Mouse (Mus musculus) CH12.LX (cell line): ENCODE results near the gene Lrrc28. TPM values are rescaled to one million over a fixed set of nuclear protein-coding genes. Genes with fewer than 3 reads are reported as not detected.

Source experiments
- DNase-seq: peaks from one replicate; pipeline ENCODE4 v3.0.0-alpha.2; 2013; ENCODE audit errors: extremely low read depth
- H3K27ac ChIP-seq: 2 replicates; pipeline ENCODE4 v1.5.1; 2012; ENCODE audit warnings: low read depth, mild to moderate bottlenecking, control low read depth, moderate library complexity; ENCODE audit not compliant: insufficient read depth
- H3K27me3 ChIP-seq: replicated peaks from 2 replicates; pipeline ENCODE3; 2012; ENCODE audit warnings: inconsistent platforms
- H3K36me3 ChIP-seq, 2 experiments: replicated peaks in 1 of 2; 2 replicates each; pipeline versions ENCODE3 to v1.6.1; 2012; ENCODE audit warnings: inconsistent platforms in 1 of 2, low read length in 1 of 2, mild to moderate bottlenecking in 1 of 2, mixed read lengths in 1 of 2, moderate library complexity in 1 of 2; ENCODE audit not compliant: control insufficient read depth in 1 of 2, insufficient read depth in 1 of 2
- H3K4me1 ChIP-seq, 2 experiments: 2 replicates each; pipeline ENCODE4 v1.6.1; 2012; ENCODE audit warnings: inconsistent platforms in 1 of 2, moderate library complexity in 1 of 2; ENCODE audit not compliant: insufficient read depth in 2 of 2, control insufficient read depth in 1 of 2
- H3K4me2 ChIP-seq: 2 replicates; pipeline ENCODE4 v1.6.1; 2012; ENCODE audit warnings: low read depth, mild to moderate bottlenecking, control low read depth; ENCODE audit not compliant: poor library complexity, insufficient read depth, severe bottlenecking
- H3K4me3 ChIP-seq, 3 experiments: fragments of 150-350 bp in 1 of 3; sonication (generic) in 1 of 3; replicated peaks in 1 of 3; 2 replicates each; pipeline versions ENCODE3 to v1.5.1; 2011 to 2012; ENCODE audit warnings: low read depth in 2 of 3, low read length in 2 of 3, mild to moderate bottlenecking in 2 of 3, moderate library complexity in 2 of 3, control low read depth in 1 of 3, improper control_type of control experiment in 1 of 3, inconsistent platforms in 1 of 3, mixed read lengths in 1 of 3; ENCODE audit not compliant: poor library complexity in 1 of 3
- H3K79me2 ChIP-seq: replicated peaks from 2 replicates; pipeline ENCODE4 v1.6.1; 2012; ENCODE audit warnings: mild to moderate bottlenecking, moderate library complexity; ENCODE audit not compliant: control insufficient read depth, poor library complexity, insufficient read depth, severe bottlenecking; ENCODE audit errors: extremely low read depth
- H3K9ac ChIP-seq: 2 replicates; pipeline ENCODE4 v1.6.1; 2012; ENCODE audit warnings: low read depth, mild to moderate bottlenecking, control low read depth, moderate library complexity; ENCODE audit not compliant: insufficient read depth
- H3K9me3 ChIP-seq: replicated peaks from 2 replicates; pipeline ENCODE3; 2012; ENCODE audit warnings: low read length, inconsistent platforms, mixed read lengths
- CHD1 ChIP-seq: IDR thresholded peaks from 2 replicates; pipeline ENCODE4 v1.6.1; 2012; ENCODE audit warnings: low read depth, low read length, improper control_type of control experiment, inconsistent platforms
- CHD2 ChIP-seq: IDR thresholded peaks from 2 replicates; pipeline ENCODE4 v1.6.1; 2011; ENCODE audit warnings: low read length, improper control_type of control experiment
- E2F4 ChIP-seq: IDR thresholded peaks from 2 replicates; pipeline ENCODE4 v1.6.1; 2011; ENCODE audit warnings: low read depth, low read length, improper control_type of control experiment; ENCODE audit not compliant: insufficient replicate concordance
- ELF1 ChIP-seq: IDR thresholded peaks from 2 replicates; pipeline ENCODE4 v1.6.1; 2014; ENCODE audit warnings: low read depth, mild to moderate bottlenecking, inconsistent platforms, low read length, improper control_type of control experiment
- EP300 ChIP-seq: IDR thresholded peaks from 2 replicates; pipeline ENCODE4 v1.6.1; 2011; ENCODE audit warnings: low read length, improper control_type of control experiment
- GABPA ChIP-seq: IDR thresholded peaks from 2 replicates; pipeline ENCODE4 v1.6.1; 2012; ENCODE audit warnings: low read depth, low read length, improper control_type of control experiment, inconsistent platforms; ENCODE audit not compliant: insufficient replicate concordance
- HCFC1 ChIP-seq: IDR thresholded peaks from 2 replicates; pipeline ENCODE4 v1.6.1; 2012; ENCODE audit warnings: low read depth, mild to moderate bottlenecking, inconsistent platforms, low read length, improper control_type of control experiment
- IRF4 ChIP-seq: IDR thresholded peaks from 2 replicates; pipeline ENCODE4 v1.6.1; 2014; ENCODE audit warnings: low read depth, mild to moderate bottlenecking, inconsistent platforms, low read length, improper control_type of control experiment
- JUN ChIP-seq: IDR thresholded peaks from 2 replicates; pipeline ENCODE4 v1.6.1; 2011; ENCODE audit warnings: low read depth, mild to moderate bottlenecking, low read length, improper control_type of control experiment, moderate library complexity; ENCODE audit not compliant: insufficient read depth
- MAX ChIP-seq: IDR thresholded peaks from 2 replicates; pipeline ENCODE4 v1.6.1; 2011; ENCODE audit warnings: low read length, improper control_type of control experiment
- MEF2A ChIP-seq: IDR thresholded peaks from 2 replicates; pipeline ENCODE4 v1.6.1; 2014; ENCODE audit warnings: low read depth, mild to moderate bottlenecking, inconsistent platforms, low read length, improper control_type of control experiment, borderline replicate concordance
- PAX5 ChIP-seq: IDR thresholded peaks from 2 replicates; pipeline ENCODE4 v1.6.1; 2012; ENCODE audit warnings: low read length, inconsistent platforms, mixed read lengths
- POLR2AphosphoS2 ChIP-seq: IDR thresholded peaks from 2 replicates; pipeline ENCODE4 v1.6.1; 2011; ENCODE audit warnings: low read depth, low read length, improper control_type of control experiment
- RAD21 ChIP-seq: IDR thresholded peaks from 2 replicates; pipeline ENCODE4 v1.6.1; 2011; ENCODE audit warnings: low read depth, mild to moderate bottlenecking, low read length, improper control_type of control experiment, moderate library complexity
- RCOR1 ChIP-seq: conservative IDR thresholded peaks from 2 replicates; pipeline ENCODE4 v1.6.1; 2012; ENCODE audit warnings: low read depth, mild to moderate bottlenecking, inconsistent platforms, low read length, improper control_type of control experiment
- SIN3A ChIP-seq: IDR thresholded peaks from 2 replicates; pipeline ENCODE4 v1.6.1; 2012; ENCODE audit warnings: low read length, improper control_type of control experiment, inconsistent platforms
- SMC3 ChIP-seq: IDR thresholded peaks from 2 replicates; pipeline ENCODE4 v1.6.1; 2011; ENCODE audit warnings: low read depth, low read length, improper control_type of control experiment
- TBP ChIP-seq: conservative IDR thresholded peaks from 2 replicates; pipeline ENCODE4 v1.6.1; 2011; ENCODE audit warnings: low read depth, low read length, improper control_type of control experiment
- USF2 ChIP-seq: conservative IDR thresholded peaks from 2 replicates; pipeline ENCODE4 v1.6.1; 2011; ENCODE audit warnings: low read depth, low read length, improper control_type of control experiment
- ZC3H11A ChIP-seq: IDR thresholded peaks from 2 replicates; pipeline ENCODE4 v1.6.1; 2012; ENCODE audit warnings: low read depth, mild to moderate bottlenecking, inconsistent platforms, low read length, improper control_type of control experiment
- ZKSCAN1 ChIP-seq: IDR thresholded peaks from 2 replicates; pipeline ENCODE4 v1.6.1; 2012; ENCODE audit warnings: low read depth, inconsistent platforms, low read length, improper control_type of control experiment, borderline replicate concordance
- ZNF384 ChIP-seq: IDR thresholded peaks from 2 replicates; pipeline ENCODE4 v1.6.1; 2012; ENCODE audit warnings: low read depth, low read length, improper control_type of control experiment, inconsistent platforms
- dilution Hi-C: fragments of 300-500 bp; cut with MboI; formaldehyde crosslinking; loops from 2 replicates; pipeline ENCODE4 v1.14.3; 2020; ENCODE audit warnings: low sequenced_read_pairs; ENCODE audit not compliant: extremely low pct_unique_long_range_greater_than_20kb, extremely low pct_ligation_motif_present
- in situ Hi-C: fragments of 300-500 bp; cut with MboI; formaldehyde crosslinking; loops from 3 replicates; pipeline ENCODE4 v1.14.3; 2019; ENCODE audit warnings: low sequenced_read_pairs, low pct_ligation_motif_present, low pct_unique_long_range_greater_than_20kb, mixed read lengths
- polyA plus RNA-seq: library from polyadenylated mRNA; unstranded; fragments of >175 nt; gene quantifications from 2 replicates; pipeline ENCODE4 v1.2.1, GENCODE M21; 2012; ENCODE audit warnings: low read depth; ENCODE audit not compliant: insufficient read length
- total RNA-seq, 2 experiments: library from RNA; depleted of rRNA; stranded (reverse); fragments of 300-350 nt in 1 of 2; fragments of >200 nt in 1 of 2; gene quantifications; 2 replicates each; pipeline ENCODE4 v1.2.3; 2012 to 2014

Lrrc28 gene
- total and polyA plus RNA-seq, 3 experiments, result 41.6 to 63.5 (median 59.2) TPM

DNA sequence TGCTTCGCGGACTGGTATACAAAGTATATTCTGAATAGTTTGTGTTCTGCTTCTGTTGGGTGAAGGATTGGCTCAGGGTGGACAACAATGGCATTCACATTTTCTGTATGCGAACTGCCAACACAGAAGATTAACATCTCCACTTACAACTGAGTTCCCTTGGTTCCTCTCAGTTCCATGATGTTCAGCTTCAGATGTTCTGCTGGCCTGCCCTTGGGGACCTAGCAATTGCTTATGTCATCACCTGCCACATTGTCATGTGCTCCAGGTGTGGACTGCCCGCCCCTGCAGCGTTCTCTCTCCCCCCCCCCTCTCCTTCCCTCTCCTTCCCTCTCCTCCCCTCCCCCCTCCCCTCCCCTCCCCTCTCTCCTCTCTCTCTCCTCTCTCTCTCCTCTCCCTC, 58.6 kb downstream of the Lrrc28 start (continued):
- 0 out of 2 replicates have a peak, but pooled peaks have one; percentile 60 for TF ChIP-seq RCOR1
- TF ChIP-seq CHD1, result no peak
- TF ChIP-seq HCFC1, result no peak
- TF ChIP-seq TBP, result no peak
- TF ChIP-seq USF2, result no peak
- no peak for TF ChIP-seq ZC3H11A
- TF ChIP-seq CHD2, result peak; percentile 70

DNA sequence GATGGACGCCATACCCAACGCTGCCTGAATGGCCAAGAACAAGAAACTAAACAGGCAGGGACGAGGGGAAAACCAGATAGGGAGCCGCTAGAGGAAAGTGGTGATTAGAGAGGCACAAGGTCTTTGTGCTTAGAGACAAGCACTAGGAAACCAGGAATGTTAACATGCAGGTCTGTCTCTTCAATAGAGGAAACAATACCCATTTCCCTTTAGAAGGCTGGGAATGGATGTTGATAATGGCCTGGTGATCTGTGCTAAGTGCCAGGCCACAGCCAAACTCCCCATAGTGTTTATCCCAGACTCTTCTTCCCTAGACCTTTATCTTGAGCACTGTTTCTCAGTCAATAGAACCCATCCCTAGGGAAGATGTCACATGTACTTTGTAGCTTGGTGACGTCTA, 61.2 kb downstream of the Lrrc28 start:
- no peak for TF ChIP-seq MEF2A
- no peak for TF ChIP-seq EP300
- TF ChIP-seq ELF1, result no peak
- no peak for TF ChIP-seq IRF4
- TF ChIP-seq ZKSCAN1, result no peak
- no peak for TF ChIP-seq CHD2
- no peak for TF ChIP-seq ZC3H11A
- no peak for TF ChIP-seq USF2
- no peak for TF ChIP-seq POLR2AphosphoS2
- no peak for TF ChIP-seq E2F4
- TF ChIP-seq SMC3, result no peak
- no peak for TF ChIP-seq JUN
- TF ChIP-seq ZNF384, result no peak
- TF ChIP-seq PAX5, result no peak
- no peak for TF ChIP-seq TBP
- no peak for TF ChIP-seq MAX
- no peak for TF ChIP-seq SIN3A
- TF ChIP-seq RCOR1, result no peak
- no peak for TF ChIP-seq RAD21
- TF ChIP-seq GABPA, result no peak
- Histone ChIP-seq H3K4me1 (peaks cover 11 to 34% of the 10 kb centered on the region in 2 experiments), H3K4me2 (no peak overlapping the region), H3K27ac (no peak overlapping the region), H3K9me3 (no peaks in the 10 kb centered on the region), H3K79me2 (peaks cover 13% of the 10 kb centered on the region), H3K4me3 (no peak overlapping the region), H3K9ac (no peak overlapping the region), H3K36me3 (peaks cover 0 to 4% of the 10 kb centered on the region in 2 experiments), H3K27me3 (no peaks in the 10 kb centered on the region)
- no peak for DNase-seq
- in situ Hi-C loops (no loop called here), dilution Hi-C loops (no loop called here)
